Mouse (Mus musculus) limb, embryonic 13.5 days (tissue): ENCODE measurements at regions not wholly inside any gene's neighbourhood (a gene's known extent, or its start where the extent isn't known, plus 50 kb on each side); places are given as distances from the start of the nearest gene placed in this dataset.

Experiments
- ATAC-seq: fragments of 200-750 bp; cut with Nextera tagmentation; 2 replicates; pipeline ENCODE4 v1.8.0; 2017; ENCODE audit warnings: low read depth, moderate number of reproducible peaks, moderate TSS enrichment; ENCODE audit not compliant: low FRiP score
- H3K27ac ChIP-seq: fragments of 300-500 bp; sonication (generic); 2 replicates; pipeline ENCODE4 v1.5.1; 2015; ENCODE audit warnings: inconsistent platforms, mild to moderate bottlenecking, moderate library complexity
- H3K27me3 ChIP-seq: fragments of 300-500 bp; sonication (generic); 2 replicates; pipeline ENCODE4 v1.6.1; 2015; ENCODE audit warnings: mild to moderate bottlenecking, inconsistent platforms
- H3K36me3 ChIP-seq: fragments of 300-500 bp; sonication (generic); 2 replicates; pipeline ENCODE4 v1.6.1; 2015; ENCODE audit warnings: inconsistent platforms, mild to moderate bottlenecking, moderate library complexity
- H3K4me1 ChIP-seq: fragments of 300-500 bp; sonication (generic); 2 replicates; pipeline ENCODE4 v1.6.1; 2015; ENCODE audit warnings: inconsistent platforms
- H3K4me2 ChIP-seq: fragments of 300-500 bp; sonication (generic); replicated peaks from 2 replicates; pipeline ENCODE4 v1.6.1; 2015; ENCODE audit warnings: inconsistent platforms, mild to moderate bottlenecking, moderate library complexity
- H3K4me3 ChIP-seq: fragments of 300-500 bp; sonication (generic); 2 replicates; pipeline ENCODE4 v1.5.1; 2015; ENCODE audit warnings: moderate library complexity, mild to moderate bottlenecking, inconsistent platforms
- H3K9ac ChIP-seq: fragments of 300-500 bp; sonication (generic); 2 replicates; pipeline ENCODE4 v1.6.1; 2015; ENCODE audit warnings: mild to moderate bottlenecking, inconsistent platforms
- H3K9me3 ChIP-seq: fragments of 300-500 bp; sonication (generic); 2 replicates; pipeline ENCODE4 v1.6.1; 2016; ENCODE audit warnings: inconsistent platforms
- WGBS: fragments of 180-500 bp; shearing (Covaris S2); methylation state at CpG from one replicate; pipeline ENCODE4 v1.1.7; 2015; 5-methylcytosine and 5-hydroxymethylcytosine counted together

GRCm38 (mm10) chr2:160590209-160590910, 55.3 kb upstream of the Top1 start:
- no peak overlapping the region for H3K9ac ChIP-seq
- H3K27me3 ChIP-seq, result peaks cover 31% of the 10 kb centered on the region
- no peaks in the 10 kb centered on the region for H3K36me3 ChIP-seq
- ATAC-seq, result no peak
- 36% methylated on average over 13 of the region's 13 CpGs for WGBS
- H3K4me2 ChIP-seq, result no peak overlapping the region
- no peak overlapping the region for H3K4me3 ChIP-seq
- H3K9me3 ChIP-seq, result no peaks in the 10 kb centered on the region
- H3K27ac ChIP-seq, result no peak overlapping the region
- H3K4me1 ChIP-seq, result peaks cover 4% of the 10 kb centered on the region; the same call in 1 of the 2 replicates

GRCm38 (mm10) chr2:160591446-160592180, 54.1 kb upstream of the Top1 start:
- ATAC-seq, result no peak
- WGBS, result 84% methylated on average over 18 of the region's 18 CpGs
- Histone ChIP-seq H3K4me2 (no peak overlapping the region), H3K9me3 (no peaks in the 10 kb centered on the region), H3K9ac (no peak overlapping the region), H3K4me3 (no peak overlapping the region), H3K27me3 (peaks cover 21% of the 10 kb centered on the region), H3K4me1 (peaks cover 4% of the 10 kb centered on the region; the same call in 1 of the 2 replicates), H3K36me3 (no peaks in the 10 kb centered on the region), H3K27ac (no peak overlapping the region)

- no peak overlapping the region for H3K4me2 ChIP-seq
- peaks cover 4% of the 10 kb centered on the region; the same call in 1 of the 2 replicates for H3K4me1 ChIP-seq
- H3K36me3 ChIP-seq, result no peaks in the 10 kb centered on the region
- peaks cover 21% of the 10 kb centered on the region for H3K27me3 ChIP-seq
- H3K27ac ChIP-seq, result no peak overlapping the region
- no peak overlapping the region for H3K4me3 ChIP-seq
- ATAC-seq, result no peak
- WGBS, result 0% methylated on average over 2 of the region's 2 CpGs
- no peaks in the 10 kb centered on the region for H3K9me3 ChIP-seq
- H3K9ac ChIP-seq, result no peak overlapping the region
These were observed 52.7 kb upstream of the Top1 start for GRCm38 (mm10) chr2:160593035-160593434.
